Mouse (Mus musculus): ENCODE measurements around the gene Adra2b.

Gene Adra2b

DNA sequence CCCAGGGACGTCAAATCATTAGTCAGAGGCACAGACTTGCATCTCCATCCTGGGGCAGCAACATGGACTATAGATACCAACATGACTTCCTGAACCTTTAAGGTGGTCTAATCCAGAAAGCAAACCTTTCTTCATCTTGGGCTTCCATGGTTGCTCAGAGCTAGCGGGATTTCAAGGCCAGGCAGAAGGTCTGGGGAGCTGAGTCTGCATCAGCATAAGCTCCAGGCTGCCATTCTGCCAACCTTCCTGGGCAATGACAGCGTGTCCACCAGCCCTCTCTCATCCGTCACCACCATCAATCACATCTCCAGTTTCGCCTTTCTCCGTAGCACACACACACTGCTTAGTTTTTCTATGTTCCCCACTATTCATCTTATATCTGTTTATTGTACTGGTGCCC lies 23.7 kb upstream of the Adra2b start:
- DNase-seq = no peak

DNA sequence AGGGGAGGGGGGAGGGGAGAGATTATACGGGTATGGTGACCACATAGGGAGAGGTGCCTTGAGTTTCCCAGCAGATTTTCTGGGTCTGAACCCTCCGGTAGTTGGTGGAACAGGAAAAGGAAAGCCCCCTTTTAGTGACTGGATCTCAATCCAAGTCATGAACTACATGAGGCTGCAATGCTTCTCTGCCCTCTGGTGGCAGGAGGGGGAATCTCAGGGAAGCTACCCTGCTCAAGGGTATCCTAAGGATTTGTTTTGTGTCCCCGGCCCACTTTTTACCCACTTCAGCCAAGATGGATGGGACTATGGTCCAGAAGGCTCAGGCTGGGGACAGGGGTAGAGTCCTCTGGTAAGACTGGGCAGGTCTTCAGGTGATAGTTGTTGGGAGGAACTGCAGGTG lies 21.8 kb upstream of the Adra2b start:
- DNase-seq = peak; percentile 31

DNA sequence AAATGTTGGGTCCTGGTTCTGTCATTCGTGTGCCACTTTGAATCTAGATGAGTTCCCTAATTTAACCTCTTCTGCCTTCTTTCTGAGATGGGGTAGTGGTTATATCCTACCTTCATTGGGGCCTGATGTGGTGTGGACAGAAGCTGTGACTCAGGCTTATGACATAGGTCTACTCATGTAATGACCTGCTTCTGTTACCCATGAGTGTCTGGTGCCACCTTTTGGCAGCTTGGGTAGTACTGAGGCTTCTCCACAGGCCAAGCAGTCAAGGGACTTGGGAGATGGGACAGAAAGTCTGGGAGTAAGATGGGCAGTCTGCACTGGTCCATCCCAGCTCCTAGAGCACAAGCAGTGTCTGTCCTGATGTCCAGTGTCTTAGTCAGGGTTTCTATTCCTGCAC lies 16.7 kb upstream of the Adra2b start:
- no peak for DNase-seq

DNA sequence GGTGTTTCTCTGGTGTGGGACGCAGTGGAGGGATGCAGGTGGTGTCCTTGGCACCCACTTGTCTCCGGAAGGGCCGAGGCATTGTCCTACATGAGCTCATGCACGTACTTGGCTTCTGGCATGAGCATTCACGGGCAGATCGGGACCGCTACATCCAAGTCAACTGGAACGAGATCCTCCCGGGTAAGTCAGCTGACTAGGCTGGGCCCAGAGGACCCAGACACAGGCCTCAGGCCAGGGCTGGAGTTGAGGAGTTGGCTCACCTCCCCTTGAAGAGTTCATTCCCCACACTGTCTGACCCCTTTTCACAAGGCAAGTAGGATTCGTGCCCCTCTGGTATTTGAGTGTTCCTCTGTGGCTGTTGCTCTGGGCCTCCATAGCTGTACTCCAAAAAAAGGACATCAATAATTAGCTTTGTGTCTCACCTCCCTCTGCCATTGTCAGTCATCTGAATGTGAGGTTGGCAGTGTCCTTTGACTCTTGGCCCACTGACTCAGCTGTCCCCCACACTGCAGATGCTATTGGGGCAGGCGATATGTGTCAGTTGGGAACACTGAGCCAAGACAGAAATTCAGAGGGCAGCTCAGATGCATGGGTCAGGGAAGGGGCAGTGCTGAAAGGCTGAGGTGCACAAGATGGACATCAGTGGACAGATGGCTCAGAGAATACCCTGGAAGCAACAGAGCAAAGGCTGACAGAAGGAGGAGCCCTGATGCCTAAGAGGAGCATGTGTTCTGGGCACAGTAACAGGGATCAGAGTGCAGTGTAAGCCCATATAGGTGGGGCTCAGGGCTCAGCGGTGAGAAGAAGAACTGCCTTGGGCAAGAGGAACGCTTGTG lies 15.6 kb upstream of the Adra2b start:
- DNase-seq = no peak

DNA sequence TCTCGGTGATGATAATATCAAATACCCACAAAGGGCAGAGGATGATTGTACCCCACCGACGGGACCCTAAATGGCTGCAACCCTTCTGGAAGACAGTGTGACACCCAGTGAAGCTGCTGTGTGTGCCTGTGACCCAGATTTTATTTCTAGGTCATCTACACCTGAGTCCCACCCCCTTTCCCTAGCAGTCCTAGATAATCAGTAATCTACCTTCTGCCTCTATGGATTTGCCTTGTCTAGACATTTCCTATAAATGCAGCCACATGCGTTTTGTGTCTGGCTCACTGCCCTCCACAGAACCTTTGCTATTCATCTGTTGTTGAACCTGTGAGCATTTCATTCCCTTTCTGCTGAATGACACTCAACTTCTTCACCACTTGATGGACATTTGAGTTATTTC lies 9.1 kb upstream of the Adra2b start:
- no peak for DNase-seq

DNA sequence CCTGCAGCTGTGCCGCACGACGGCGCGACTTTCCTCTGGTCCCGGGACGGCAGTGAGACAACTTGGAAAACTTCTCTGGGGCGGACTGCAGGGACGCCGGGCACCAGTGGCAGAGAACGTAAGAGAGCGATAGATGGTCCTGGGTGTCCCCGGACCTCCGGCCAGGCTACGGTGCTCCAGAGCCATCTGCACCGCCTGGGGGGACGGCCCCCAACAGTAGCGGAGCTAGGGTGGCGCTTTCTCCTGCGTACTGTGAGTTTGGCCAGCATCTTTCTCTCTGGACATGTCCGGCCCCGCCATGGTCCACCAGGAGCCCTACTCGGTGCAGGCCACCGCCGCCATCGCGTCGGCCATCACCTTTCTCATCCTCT lies 259 bp downstream of the Adra2b start:
- DNase-seq = no peak

DNA sequence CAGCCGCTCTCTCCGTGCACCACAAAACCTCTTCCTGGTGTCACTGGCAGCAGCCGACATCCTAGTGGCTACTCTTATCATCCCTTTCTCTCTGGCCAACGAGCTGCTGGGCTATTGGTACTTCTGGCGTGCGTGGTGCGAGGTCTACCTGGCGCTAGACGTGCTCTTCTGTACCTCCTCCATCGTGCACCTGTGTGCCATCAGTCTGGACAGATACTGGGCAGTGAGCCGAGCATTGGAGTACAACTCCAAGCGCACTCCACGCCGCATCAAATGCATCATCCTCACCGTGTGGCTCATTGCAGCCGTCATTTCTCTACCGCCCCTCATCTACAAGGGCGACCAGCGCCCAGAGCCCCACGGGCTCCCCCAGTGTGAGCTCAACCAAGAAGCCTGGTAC lies 688 bp downstream of the Adra2b start:
- DNase-seq = peak; percentile 31

DNA sequence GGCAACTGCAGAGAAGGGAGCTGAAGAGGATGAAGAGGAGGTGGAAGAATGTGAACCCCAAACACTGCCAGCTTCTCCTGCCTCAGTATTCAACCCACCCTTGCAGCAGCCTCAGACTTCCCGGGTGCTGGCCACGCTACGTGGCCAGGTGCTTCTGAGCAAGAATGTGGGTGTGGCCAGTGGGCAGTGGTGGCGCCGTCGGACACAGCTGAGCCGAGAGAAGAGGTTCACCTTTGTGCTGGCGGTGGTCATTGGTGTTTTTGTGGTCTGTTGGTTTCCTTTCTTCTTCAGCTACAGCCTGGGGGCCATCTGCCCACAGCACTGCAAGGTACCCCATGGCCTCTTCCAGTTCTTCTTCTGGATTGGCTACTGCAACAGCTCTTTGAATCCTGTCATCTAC lies 1.4 kb downstream of the Adra2b start:
- DNase-seq = peak; percentile 69

DNA sequence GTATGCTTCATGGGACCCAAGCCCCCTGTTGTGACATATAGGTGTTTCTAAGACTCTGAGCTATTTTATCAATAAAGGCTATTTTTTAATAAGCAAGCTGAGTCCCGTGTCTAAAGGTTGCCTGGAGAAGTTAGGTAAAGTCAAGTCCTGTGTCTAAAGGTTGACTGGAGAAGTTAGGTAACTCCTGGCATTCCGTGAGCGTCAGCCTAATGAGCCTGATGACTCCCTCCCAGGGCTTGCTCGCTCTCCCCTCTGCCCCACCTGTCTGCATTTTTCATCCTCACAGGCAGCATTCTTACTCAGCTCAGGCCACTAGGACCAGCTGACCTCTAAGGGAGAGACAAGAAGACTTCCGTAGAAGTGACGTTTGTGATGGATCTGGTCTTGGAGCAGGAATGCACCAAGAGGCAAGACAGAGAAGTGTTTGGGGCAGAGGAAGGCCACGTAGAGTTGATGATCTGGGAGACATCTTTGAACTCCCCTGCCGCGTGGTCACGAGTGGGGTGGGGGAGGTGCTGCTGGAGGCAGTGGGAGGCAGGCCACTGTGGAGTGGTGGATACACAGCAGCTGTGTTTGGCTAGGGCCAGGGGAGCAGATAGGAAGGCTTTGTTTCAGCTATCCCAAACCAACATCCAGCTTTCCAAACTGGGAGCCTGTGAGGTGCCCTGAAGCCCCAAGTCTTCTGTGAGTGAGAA lies 4.3 kb downstream of the Adra2b start:
- DNase-seq = peak; percentile 88

DNA sequence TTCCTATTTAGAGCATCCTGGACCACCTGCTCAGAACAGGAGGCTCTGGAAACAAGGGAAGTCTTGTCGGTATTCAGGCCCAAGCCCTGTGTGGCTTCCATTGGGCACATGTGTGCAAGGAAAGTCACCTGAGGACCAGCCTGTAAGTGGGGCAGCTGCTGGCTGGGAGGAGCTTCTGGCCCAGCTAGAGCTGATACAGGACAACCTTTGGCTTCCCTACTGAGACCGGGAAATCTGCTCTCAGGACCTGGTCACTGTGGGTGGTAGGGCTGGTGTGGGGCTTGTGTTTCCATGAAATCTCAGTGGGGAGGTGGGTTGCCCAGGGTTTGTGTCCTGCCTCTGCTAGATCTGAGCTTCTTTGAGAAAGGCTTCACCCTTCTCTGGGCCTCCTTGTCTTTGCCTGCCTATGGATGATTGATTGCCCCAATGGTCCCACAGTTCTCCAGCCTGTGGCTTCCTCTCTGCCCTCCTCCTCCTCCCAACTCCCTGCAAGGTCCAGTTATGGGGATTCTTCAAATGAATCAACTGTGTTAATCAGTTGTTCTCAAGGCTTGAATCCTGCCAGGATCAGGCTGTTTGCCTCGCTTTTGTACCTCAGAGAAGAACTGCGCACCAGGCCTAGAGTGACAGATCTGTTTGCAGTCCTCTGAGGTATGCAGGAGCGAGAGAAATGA lies 6.8 kb downstream of the Adra2b start:
- DNase-seq = peak; percentile 74

DNA sequence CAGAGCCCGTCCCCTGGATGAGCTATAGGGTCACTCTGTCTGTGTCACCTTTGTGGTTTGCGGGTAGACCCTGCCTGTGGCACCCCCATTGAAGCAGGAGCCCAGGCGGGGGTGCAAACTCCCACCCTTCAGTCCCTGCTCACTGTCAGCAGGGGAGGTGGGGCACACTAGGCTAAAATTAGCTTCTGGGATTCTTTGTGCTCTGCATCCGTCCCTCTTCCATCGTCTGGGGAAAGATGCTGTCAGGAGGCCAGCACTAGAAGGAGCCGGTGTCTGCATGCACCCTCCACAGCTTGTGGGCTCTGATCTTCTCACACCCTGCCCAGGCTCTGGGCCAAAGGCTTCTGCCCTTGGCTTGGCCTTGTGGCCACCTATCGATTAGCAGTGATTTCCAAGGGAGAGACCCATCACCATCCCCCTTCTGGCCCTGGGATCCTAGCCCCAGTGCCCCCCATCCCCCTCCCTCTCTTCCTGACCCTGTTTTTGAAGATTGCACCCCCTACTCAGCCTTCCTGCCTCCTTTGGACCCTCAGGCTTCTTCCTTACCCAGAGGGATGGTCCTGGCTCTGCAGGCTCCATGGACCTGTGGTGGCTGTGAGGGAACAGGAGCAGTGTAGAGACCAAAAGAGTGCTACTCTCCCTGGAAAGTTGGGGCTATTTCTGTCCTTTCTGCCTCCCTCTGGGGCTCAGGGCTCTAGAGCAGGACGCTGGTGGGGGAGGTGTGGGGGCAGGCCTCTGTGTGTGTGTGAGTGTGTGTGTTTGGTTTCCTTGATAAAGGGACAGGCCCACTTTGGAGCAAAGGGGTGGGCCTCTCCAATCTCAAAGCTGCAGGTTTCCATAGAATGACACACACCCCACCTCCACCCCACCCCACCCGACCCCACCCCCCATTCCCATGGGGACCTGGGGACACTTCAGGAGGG lies 7.8 kb downstream of the Adra2b start:
- no peak for DNase-seq

DNA sequence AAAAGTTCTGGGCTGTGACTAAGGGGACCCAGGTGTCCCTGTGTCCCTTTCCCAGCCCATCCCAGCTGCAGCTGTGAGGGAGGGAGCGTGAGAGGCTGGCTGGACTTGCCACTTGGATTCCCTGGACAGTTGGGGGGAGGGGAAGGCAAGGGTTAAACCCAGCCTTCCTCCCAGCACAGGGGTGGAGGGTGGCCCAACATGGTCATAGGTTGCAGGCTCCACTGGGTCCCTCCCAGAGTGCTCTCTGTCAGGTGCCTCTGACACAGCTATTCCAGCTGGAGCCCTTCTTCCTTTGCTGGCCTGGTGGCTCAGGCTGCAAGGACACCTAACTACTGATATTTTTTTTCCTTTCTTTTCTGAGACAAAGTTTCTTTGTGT lies 8.5 kb downstream of the Adra2b start:
- DNase-seq = peak; percentile 89

DNA sequence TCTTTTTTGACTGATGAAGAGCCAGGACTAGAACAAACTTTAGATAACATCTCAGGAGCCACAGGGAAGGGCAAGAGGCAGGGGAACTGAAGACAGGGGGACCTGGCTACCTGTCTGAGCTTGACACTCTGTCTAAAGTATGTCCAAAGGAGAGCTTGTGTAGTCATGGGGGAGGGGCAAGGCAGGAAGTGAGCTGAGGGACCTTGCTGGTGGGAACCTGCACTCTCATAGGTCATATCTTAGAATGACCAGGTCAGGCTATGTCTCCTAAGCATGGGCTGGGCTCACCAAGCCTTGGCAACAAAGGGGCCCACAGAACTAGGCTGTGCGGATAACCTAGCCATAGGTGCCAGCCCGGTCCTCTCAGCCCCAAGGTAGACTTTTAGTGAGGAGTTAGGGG lies 9.1 kb downstream of the Adra2b start:
- DNase-seq = no peak

DNA sequence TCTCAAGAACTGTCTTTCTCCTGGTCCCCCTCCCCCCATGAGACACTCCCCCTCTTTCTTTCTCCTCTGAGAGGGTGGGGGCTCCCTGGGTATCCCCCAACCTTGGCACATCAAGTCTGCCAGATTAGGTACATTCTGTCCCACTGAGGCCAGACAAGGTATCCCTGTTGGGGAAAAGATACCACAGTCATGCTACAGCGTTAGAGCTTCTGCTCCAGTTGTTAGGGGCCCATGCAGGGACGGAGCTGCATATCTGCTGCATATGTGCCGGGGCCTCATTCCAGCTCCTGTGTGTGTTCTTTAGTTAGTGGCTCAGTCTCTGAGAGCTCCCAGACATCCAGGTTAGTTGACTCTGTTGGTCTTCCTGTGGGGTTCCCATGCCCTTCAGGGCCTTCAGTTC lies 11.1 kb downstream of the Adra2b start:
- DNase-seq = no peak

DNA sequence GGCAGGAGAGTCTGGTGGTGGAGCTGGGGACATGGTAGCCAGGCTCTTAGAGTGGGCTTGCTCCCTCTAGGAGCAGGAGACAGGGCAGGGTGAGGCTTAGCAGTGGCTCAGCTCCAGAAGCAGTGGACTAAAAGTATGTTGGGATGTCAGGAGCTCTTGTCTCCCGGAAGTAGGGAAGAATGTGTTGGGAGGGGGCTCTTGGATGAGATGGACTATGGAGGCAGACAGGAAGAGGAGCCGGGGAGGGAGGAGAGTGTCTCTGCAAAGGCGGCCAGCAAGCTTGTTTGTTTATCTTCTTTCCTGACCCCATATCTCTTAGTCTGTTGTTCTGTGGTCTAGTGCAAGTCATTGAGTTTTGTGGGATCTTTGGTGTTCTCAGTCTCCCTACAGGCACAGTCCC lies 12.1 kb downstream of the Adra2b start:
- DNase-seq = peak; percentile 44

DNA sequence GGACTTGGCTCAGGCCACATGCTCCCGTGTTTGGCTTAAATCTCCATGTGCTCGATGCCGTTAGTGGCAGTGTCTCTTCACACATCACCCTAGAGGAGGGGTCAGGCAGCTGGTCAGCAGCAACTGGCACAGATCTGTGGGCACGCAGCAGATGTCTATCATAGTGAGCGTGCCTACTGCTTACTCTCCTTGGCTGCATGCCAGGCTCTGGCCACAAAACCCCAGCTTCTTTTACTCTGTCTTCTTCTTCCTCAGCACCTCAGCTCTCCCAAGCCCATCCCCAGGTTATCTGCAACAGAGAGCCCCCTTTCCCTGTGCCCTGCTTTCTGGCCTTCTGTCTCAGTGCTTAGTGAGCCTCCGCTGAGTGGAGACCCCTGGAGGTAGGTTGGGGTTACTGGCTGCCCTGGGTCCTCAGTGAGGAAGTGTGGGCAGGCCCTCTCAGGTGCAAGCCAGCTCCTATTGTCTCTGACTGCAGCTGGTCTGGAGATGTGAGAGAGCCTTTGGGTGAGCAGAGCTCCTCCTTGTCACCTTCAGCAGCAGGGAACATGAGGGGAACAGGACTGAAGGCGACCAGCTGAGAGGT lies 12.8 kb downstream of the Adra2b start:
- DNase-seq = no peak

DNA sequence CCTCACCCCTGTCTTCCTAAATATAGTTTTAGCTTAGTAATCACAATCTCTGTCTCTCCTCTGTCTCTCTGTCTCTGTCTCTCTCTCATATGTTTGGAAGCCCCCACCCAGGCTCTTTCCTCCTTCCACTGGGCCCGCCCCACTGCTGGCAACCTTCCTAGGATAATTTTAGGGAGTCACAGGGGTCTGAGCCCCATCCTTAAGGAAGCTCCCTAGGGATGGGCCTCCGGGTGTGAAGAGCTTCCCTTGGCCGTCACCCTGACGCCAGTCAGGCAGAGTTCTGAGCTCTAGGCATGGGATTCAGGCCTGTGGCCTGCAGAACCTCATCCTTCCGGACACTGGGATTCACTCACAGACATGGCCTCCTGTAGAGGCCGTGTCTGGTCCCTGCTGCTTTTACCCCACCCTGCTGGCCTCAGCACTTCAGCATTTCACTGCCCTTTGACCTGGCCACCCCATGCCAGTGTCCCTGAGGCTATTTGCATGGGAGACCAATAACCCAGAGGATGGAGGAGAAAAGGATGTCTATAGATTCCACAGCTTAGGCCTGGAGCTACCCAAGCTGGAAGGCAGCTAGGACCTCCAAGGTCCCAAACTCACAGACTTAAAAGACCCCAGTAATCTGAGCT lies 13.5 kb downstream of the Adra2b start:
- DNase-seq = peak; percentile 60

DNA sequence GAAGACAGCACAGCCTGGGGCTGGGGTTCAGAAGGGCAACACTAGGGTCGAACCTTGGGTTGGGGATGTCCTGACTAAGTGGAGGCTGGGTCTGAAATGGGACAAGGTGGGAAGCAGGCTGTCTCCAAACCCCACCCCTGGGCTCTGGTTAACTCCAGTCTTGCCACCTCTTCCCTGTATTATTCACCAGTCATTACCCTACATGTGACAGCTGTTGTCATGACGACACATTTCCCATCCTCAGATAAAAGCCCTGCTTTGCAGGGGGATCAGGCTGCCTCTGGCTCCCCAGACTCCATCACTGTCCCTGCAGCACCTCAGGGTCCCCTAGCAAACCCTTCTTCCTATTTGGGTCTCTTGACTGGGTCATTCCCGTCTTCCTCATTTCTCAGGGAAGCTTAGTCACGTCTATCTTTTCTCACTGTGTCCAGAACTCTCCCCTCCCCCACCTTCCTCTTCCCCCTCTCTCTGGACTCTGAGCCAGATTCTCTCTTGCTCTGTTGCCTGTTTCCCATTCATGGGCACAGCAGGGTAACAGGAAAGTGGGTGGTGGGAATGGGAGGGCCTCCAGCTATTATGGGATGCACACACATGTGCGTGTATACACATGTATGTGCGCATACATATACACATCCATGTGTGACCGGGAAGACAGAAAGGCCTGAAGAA lies 15.1 kb downstream of the Adra2b start:
- no peak for DNase-seq

DNA sequence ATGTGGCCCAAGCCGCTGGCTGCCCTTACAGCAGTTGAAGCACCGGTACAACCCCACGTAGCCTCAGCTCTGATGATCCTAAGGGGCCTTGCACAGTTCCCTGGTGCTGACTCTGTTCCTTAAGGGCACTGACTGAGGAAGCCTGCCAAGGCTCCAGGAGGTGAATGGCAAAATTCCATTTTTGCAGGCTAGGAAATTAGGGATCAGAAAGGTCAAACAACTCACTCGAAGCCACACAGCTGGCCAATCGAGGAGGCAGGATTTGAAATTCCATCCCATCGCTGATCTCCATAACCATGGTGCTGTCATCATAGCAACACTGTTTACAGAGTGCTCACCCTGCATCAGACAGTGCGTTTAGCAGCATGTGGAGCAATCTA lies 15.6 kb downstream of the Adra2b start:
- DNase-seq = peak; percentile 85

DNA sequence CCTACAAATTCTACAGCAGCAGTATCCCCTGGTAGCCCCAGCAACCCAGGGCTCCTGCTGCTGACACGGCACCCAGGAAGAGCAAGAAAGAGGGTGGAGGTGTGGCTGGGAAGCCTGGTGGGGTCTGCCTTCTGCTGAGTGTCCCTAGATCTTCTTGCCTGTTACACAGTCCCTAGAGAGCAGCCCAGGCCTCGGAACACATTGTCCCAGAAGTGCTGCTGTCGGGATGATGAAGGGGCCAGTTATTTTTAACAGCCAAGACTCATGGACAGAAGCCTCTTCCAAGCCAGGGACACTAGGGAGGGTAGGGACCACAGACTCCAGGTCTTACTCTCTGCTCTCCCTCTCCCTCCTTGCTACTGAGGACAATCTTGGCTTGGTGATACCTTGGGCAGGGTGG lies 16.2 kb downstream of the Adra2b start:
- peak; percentile 39 for DNase-seq

DNA sequence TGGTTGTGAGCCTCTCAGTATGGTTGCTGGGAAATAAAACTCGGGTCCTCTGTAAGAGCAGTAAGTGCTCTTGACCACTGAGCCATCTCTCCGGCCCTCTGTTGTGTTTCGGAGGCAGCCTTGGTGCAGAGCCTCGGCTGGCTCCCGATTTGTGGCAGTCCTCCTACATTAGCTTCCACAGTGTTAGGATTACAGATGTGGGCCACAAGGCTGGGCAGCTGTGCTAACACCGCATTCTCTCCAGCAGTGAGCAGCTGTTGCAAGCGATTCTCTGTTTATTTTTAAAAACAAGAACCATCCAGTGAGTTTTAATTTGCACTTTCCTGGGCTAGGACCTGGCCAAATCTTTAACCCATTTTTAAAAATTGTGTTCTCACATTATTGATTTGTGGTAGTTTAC lies 20.9 kb downstream of the Adra2b start:
- DNase-seq = no peak

DNA sequence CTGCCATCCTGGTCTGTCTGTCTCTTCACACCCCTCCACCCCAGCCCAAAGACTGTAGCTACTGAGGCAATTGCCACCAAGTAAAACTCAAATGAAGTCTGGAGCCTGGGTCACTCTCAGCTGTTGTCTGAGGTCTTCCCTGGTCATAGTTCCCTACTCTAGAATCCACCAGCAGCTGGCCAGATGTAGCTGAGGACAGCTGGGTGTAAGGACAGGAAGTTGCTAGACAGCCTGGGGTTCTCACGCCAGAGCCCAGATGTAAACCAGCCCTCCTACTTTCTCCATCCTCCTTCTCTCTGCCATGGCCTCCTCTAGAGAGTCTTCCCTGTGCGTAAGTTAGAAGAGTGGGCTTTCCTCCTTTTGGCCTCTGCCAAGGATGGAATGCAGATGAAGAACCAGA lies 24.5 kb downstream of the Adra2b start:
- no peak for DNase-seq

Data from kidney, adult 11 months (tissue).